Mouse (Mus musculus): Measurements from ENCODE around the gene Ncor2. TPM values are rescaled to one million over a fixed set of nuclear protein-coding genes. Genes with fewer than 3 reads are reported as not detected.

The Ncor2 gene
- polyA plus RNA-seq, 1 experiment from 2014 or later = 21.2 TPM

- WGBS = 46% methylated on average over 7 of the region's 7 CpGs
- peak; percentile 81 for DNase-seq (ENCODE audit: low spot score)
- Histone ChIP-seq H3K4me1 (replicated peaks; ENCODE audit: control insufficient read depth, insufficient read depth, low read length) (no peaks in the 10 kb centered on the region), H3K9ac (ENCODE audit: low read depth, low read length) (no peak overlapping the region), H3K36me3 (ENCODE audit: control insufficient read depth, insufficient read depth, low read length) (peaks cover under 1% of the 10 kb centered on the region; the same call in 1 of the 2 replicates), H3K9me3 (ENCODE audit: control insufficient read depth, low read length) (no peaks in the 10 kb centered on the region), H3K4me3 (ENCODE audit: low read depth, low read length) (no peak overlapping the region), H3K27me3 (ENCODE audit: control insufficient read depth, insufficient read depth, low read length) (no peaks in the 10 kb centered on the region), H3K4me2 (replicated peaks; ENCODE audit: low read depth, low read length) (no peak overlapping the region), H3K27ac (ENCODE audit: low read depth, low read length) (no peak overlapping the region)
- ATAC-seq (ENCODE audit: low FRiP score) = peak; percentile 35; the same call in 1 of the 2 replicates
These were observed 164.5 kb downstream of the Ncor2 start for GRCm38 (mm10) chr5:125014497-125014896.

GRCm38 (mm10) chr5:125011628-125012027 is 167.4 kb downstream of the Ncor2 start:
- ATAC-seq (ENCODE audit: low FRiP score) = no peak
- H3K9me3 ChIP-seq (ENCODE audit: control insufficient read depth, low read length) = no peaks in the 10 kb centered on the region
- no peaks in the 10 kb centered on the region for H3K27me3 ChIP-seq (ENCODE audit: control insufficient read depth, insufficient read depth, low read length)
- H3K36me3 ChIP-seq (ENCODE audit: control insufficient read depth, insufficient read depth, low read length) = no peaks in the 10 kb centered on the region
- WGBS = 95% methylated on average over 8 of the region's 8 CpGs
- H3K27ac ChIP-seq (ENCODE audit: low read depth, low read length) = no peak overlapping the region
- H3K4me3 ChIP-seq (ENCODE audit: low read depth, low read length) = no peak overlapping the region
- H3K4me2 ChIP-seq (replicated peaks; ENCODE audit: low read depth, low read length) = no peak overlapping the region
- H3K9ac ChIP-seq (ENCODE audit: low read depth, low read length) = no peak overlapping the region
- H3K4me1 ChIP-seq (replicated peaks; ENCODE audit: control insufficient read depth, insufficient read depth, low read length) = no peaks in the 10 kb centered on the region
- DNase-seq (ENCODE audit: low spot score) = no peak

GRCm38 (mm10) chr5:125011166-125011565 is 167.9 kb downstream of the Ncor2 start:
- Histone ChIP-seq H3K27ac (ENCODE audit: low read depth, low read length) (no peak overlapping the region), H3K36me3 (ENCODE audit: control insufficient read depth, insufficient read depth, low read length) (no peaks in the 10 kb centered on the region), H3K4me2 (replicated peaks; ENCODE audit: low read depth, low read length) (no peak overlapping the region), H3K9me3 (ENCODE audit: control insufficient read depth, low read length) (no peaks in the 10 kb centered on the region), H3K4me3 (ENCODE audit: low read depth, low read length) (no peak overlapping the region), H3K9ac (ENCODE audit: low read depth, low read length) (no peak overlapping the region), H3K27me3 (ENCODE audit: control insufficient read depth, insufficient read depth, low read length) (no peaks in the 10 kb centered on the region), H3K4me1 (replicated peaks; ENCODE audit: control insufficient read depth, insufficient read depth, low read length) (no peaks in the 10 kb centered on the region)
- ATAC-seq (ENCODE audit: low FRiP score) (no peak), DNase-seq (ENCODE audit: low spot score) (no peak)
- 91% methylated on average over 24 of the region's 24 CpGs for WGBS

GRCm38 (mm10) chr5:125006896-125007295 is 172.1 kb downstream of the Ncor2 start:
- 85% methylated on average over 5 of the region's 5 CpGs for WGBS
- H3K4me2 ChIP-seq (replicated peaks; ENCODE audit: low read depth, low read length) = no peak overlapping the region
- no peak overlapping the region for H3K9ac ChIP-seq (ENCODE audit: low read depth, low read length)
- H3K9me3 ChIP-seq (ENCODE audit: control insufficient read depth, low read length) = no peaks in the 10 kb centered on the region
- peaks cover 15% of the 10 kb centered on the region for H3K27me3 ChIP-seq (ENCODE audit: control insufficient read depth, insufficient read depth, low read length)
- no peak overlapping the region for H3K4me3 ChIP-seq (ENCODE audit: low read depth, low read length)
- DNase-seq (ENCODE audit: low spot score) (no peak), ATAC-seq (ENCODE audit: low FRiP score) (no peak)
- H3K36me3 ChIP-seq (ENCODE audit: control insufficient read depth, insufficient read depth, low read length) = no peaks in the 10 kb centered on the region
- peaks cover 5% of the 10 kb centered on the region; the same call in 1 of the 2 replicates for H3K4me1 ChIP-seq (replicated peaks; ENCODE audit: control insufficient read depth, insufficient read depth, low read length)
- H3K27ac ChIP-seq (ENCODE audit: low read depth, low read length) = no peak overlapping the region

GRCm38 (mm10) chr5:125005871-125006652 is 173.0 kb downstream of the Ncor2 start:
- no peak overlapping the region for H3K9ac ChIP-seq (ENCODE audit: low read depth, low read length)
- DNase-seq (ENCODE audit: low spot score) (no peak), ATAC-seq (ENCODE audit: low FRiP score) (no peak)
- H3K4me1 ChIP-seq (replicated peaks; ENCODE audit: control insufficient read depth, insufficient read depth, low read length) = peaks cover 5% of the 10 kb centered on the region; the same call in 1 of the 2 replicates
- 65% methylated on average over 9 of the region's 9 CpGs for WGBS
- no peak overlapping the region for H3K4me2 ChIP-seq (replicated peaks; ENCODE audit: low read depth, low read length)
- H3K9me3 ChIP-seq (ENCODE audit: control insufficient read depth, low read length) = no peaks in the 10 kb centered on the region
- H3K27ac ChIP-seq (ENCODE audit: low read depth, low read length) = no peak overlapping the region
- peaks cover 15% of the 10 kb centered on the region for H3K27me3 ChIP-seq (ENCODE audit: control insufficient read depth, insufficient read depth, low read length)
- no peak overlapping the region for H3K4me3 ChIP-seq (ENCODE audit: low read depth, low read length)
- no peaks in the 10 kb centered on the region for H3K36me3 ChIP-seq (ENCODE audit: control insufficient read depth, insufficient read depth, low read length)

GRCm38 (mm10) chr5:125003873-125004255 is 175.2 kb downstream of the Ncor2 start:
- Histone ChIP-seq H3K4me3 (ENCODE audit: low read depth, low read length) (peak overlapping the region; percentile 21), H3K36me3 (ENCODE audit: control insufficient read depth, insufficient read depth, low read length) (no peaks in the 10 kb centered on the region), H3K9me3 (ENCODE audit: control insufficient read depth, low read length) (no peaks in the 10 kb centered on the region), H3K4me2 (replicated peaks; ENCODE audit: low read depth, low read length) (peak overlapping the region; percentile 51), H3K27me3 (ENCODE audit: control insufficient read depth, insufficient read depth, low read length) (peaks cover 15% of the 10 kb centered on the region), H3K4me1 (replicated peaks; ENCODE audit: control insufficient read depth, insufficient read depth, low read length) (peaks cover 5% of the 10 kb centered on the region; the same call in 1 of the 2 replicates), H3K27ac (ENCODE audit: low read depth, low read length) (no peak overlapping the region), H3K9ac (ENCODE audit: low read depth, low read length) (no peak overlapping the region)
- 13% methylated on average over 15 of the region's 15 CpGs for WGBS
- DNase-seq (ENCODE audit: low spot score) (peak; percentile 23), ATAC-seq (ENCODE audit: low FRiP score) (no peak)

GRCm38 (mm10) chr5:125002969-125003872 is 175.8 kb downstream of the Ncor2 start, which contains the start of gene Rflna:
TSS of gene Rflna (plus strand) at chr5:125003221.
- no peaks in the 10 kb centered on the region for H3K36me3 ChIP-seq (ENCODE audit: control insufficient read depth, insufficient read depth, low read length)
- DNase-seq (ENCODE audit: low spot score) (peak; percentile 78), ATAC-seq (ENCODE audit: low FRiP score) (peak; percentile 82)
- peak within 1 kb of the TSS; percentile 21 for H3K4me3 ChIP-seq (ENCODE audit: low read depth, low read length)
- peak within 1 kb of the TSS; percentile 51 for H3K4me2 ChIP-seq (replicated peaks; ENCODE audit: low read depth, low read length)
- H3K9ac ChIP-seq (ENCODE audit: low read depth, low read length) = no peak within 1 kb of the TSS
- WGBS = 1% methylated on average over 36 of the region's 41 CpGs
- H3K27ac ChIP-seq (ENCODE audit: low read depth, low read length) = no peak within 1 kb of the TSS
- peaks cover 5% of the 10 kb centered on the region; the same call in 1 of the 2 replicates for H3K4me1 ChIP-seq (replicated peaks; ENCODE audit: control insufficient read depth, insufficient read depth, low read length)
- H3K27me3 ChIP-seq (ENCODE audit: control insufficient read depth, insufficient read depth, low read length) = peaks cover 15% of the 10 kb centered on the region
- H3K9me3 ChIP-seq (ENCODE audit: control insufficient read depth, low read length) = no peaks in the 10 kb centered on the region

- no peak overlapping the region for H3K27ac ChIP-seq (ENCODE audit: low read depth, low read length)
- no peak overlapping the region for H3K9ac ChIP-seq (ENCODE audit: low read depth, low read length)
- H3K36me3 ChIP-seq (ENCODE audit: control insufficient read depth, insufficient read depth, low read length) = no peaks in the 10 kb centered on the region
- ATAC-seq (ENCODE audit: low FRiP score) = no peak
- no peak overlapping the region for H3K4me2 ChIP-seq (replicated peaks; ENCODE audit: low read depth, low read length)
- peaks cover 5% of the 10 kb centered on the region; the same call in 1 of the 2 replicates for H3K4me1 ChIP-seq (replicated peaks; ENCODE audit: control insufficient read depth, insufficient read depth, low read length)
- no peaks in the 10 kb centered on the region for H3K9me3 ChIP-seq (ENCODE audit: control insufficient read depth, low read length)
- peaks cover 15% of the 10 kb centered on the region for H3K27me3 ChIP-seq (ENCODE audit: control insufficient read depth, insufficient read depth, low read length)
- DNase-seq (ENCODE audit: low spot score) = no peak
- H3K4me3 ChIP-seq (ENCODE audit: low read depth, low read length) = no peak overlapping the region
- WGBS = 49% methylated on average over 10 of the region's 10 CpGs
These were observed 178.2 kb downstream of the Ncor2 start for GRCm38 (mm10) chr5:125000756-125001250.
